Mouse (Mus musculus): Measurements from ENCODE around the gene Klhl31.

DNA sequence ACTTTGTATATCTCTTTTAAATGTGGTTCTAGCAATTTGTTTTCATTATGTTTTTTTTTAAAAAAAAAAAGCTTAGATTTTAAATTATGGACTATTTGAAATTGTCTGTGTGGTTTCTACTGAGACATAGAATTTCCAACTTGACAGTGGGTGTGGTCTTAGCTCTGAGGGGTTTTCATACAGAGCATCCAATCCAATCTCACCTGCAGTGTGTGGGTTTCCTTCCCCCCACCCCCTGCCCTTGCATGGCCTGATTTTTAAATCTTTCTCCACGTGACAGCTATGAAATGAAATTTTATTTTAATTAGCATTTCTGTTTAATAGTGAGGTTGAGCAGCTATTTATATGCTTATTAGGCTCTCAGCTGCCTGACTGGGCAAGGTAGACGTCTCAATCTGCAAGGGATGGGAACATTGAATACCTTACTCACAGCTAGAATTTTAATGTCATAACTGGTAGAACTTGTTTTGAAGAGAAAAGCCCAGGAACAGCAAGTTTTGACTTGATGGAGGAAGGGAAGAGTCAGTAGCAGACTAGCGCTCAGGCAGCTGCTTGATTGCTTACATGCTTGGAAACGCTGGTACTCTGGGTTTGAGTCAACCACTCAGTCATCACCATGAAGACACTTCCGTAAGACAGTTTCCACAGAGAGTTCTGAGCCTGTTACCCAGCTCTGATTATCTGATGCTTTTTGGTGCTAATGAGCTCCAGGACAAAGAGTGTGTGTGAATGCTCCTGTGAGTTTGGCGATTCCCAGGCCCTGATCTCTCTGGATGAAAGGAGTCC, 49.3 kb upstream of the Klhl31 start:
- TF ChIP-seq CTCF (IDR thresholded peaks at IDR 0.05; ENCODE audit: low read depth) (no peak), EP300 (IDR thresholded peaks at IDR 0.05; ENCODE audit: low read depth) (no peak)

Data from heart, postnatal 0 days (tissue).